Mouse (Mus musculus) stomach, postnatal 0 days (tissue): ENCODE data around the gene Prex1.

Source experiments
- CTCF ChIP-seq: IDR thresholded peaks from 2 replicates; pipeline ENCODE4 v1.5.1; 2016; ENCODE audit warnings: antibody characterized with exemption, low read depth, mild to moderate bottlenecking, moderate library complexity
- EP300 ChIP-seq: optimal IDR thresholded peaks from 2 replicates; pipeline ENCODE3; 2016; ENCODE audit warnings: antibody characterized with exemption

- TF ChIP-seq CTCF = no peak
- TF ChIP-seq EP300 = no peak
Observed at GRCm38 (mm10) chr2:166667790-166668695, 45.6 kb downstream of the Prex1 start.
